Mouse (Mus musculus): Measurements from ENCODE around the gene 4931440F15Rik. TPM values are rescaled to one million over a fixed set of nuclear protein-coding genes. Genes with fewer than 3 reads are reported as not detected.
"Not testable (repeated sequence)": the region's sequence is repeated elsewhere in the genome, so short reads cannot be mapped to it uniquely, and the experiment has no call there.

4931440F15Rik gene
- 0.73 and 1.3 TPM in 2 replicates for polyA plus RNA-seq (2014; fragmentation: Nextera tagmentation; extraction: Ambion mirVana)

- H3K4me3 ChIP-seq (ENCODE audit: low read depth, low read length); H3K36me3 ChIP-seq (ENCODE audit: control insufficient read depth, insufficient read depth, low read length); H3K9ac ChIP-seq (replicated peaks; ENCODE audit: low read depth, low read length); H3K27me3 ChIP-seq (ENCODE audit: control insufficient read depth, insufficient read depth, low read length); H3K4me1 ChIP-seq (ENCODE audit: control insufficient read depth, insufficient read depth, low read length); H3K4me2 ChIP-seq (ENCODE audit: low read depth, low read length); ATAC-seq (ENCODE audit: low read depth); H3K9me3 ChIP-seq (ENCODE audit: control insufficient read depth, low read length); H3K27ac ChIP-seq (ENCODE audit: low read depth, low read length): not testable (repeated sequence)
- WGBS, result 40% methylated on average over 21 of the region's 21 CpGs
Observed at GRCm38 (mm10) chr11:29825271-29825718, at the start of gene 4931440F15Rik. Gene 4931440F15Rik (minus strand): TSS chr11:29825668.

- not testable (repeated sequence) for H3K36me3 ChIP-seq (ENCODE audit: control insufficient read depth, insufficient read depth, low read length); H3K27me3 ChIP-seq (ENCODE audit: control insufficient read depth, insufficient read depth, low read length); H3K27ac ChIP-seq (ENCODE audit: low read depth, low read length); H3K9me3 ChIP-seq (ENCODE audit: control insufficient read depth, low read length); H3K4me3 ChIP-seq (ENCODE audit: low read depth, low read length); H3K4me2 ChIP-seq (ENCODE audit: low read depth, low read length); H3K9ac ChIP-seq (replicated peaks; ENCODE audit: low read depth, low read length); H3K4me1 ChIP-seq (ENCODE audit: control insufficient read depth, insufficient read depth, low read length); ATAC-seq (ENCODE audit: low read depth)
- 91% methylated on average over 1 of the region's 1 CpGs for WGBS
Observed at GRCm38 (mm10) chr11:29874781-29875180, 49.3 kb upstream of the 4931440F15Rik start.

- ATAC-seq (ENCODE audit: low read depth), result no peak
- Histone ChIP-seq H3K4me3 (ENCODE audit: low read depth, low read length) (no peak overlapping the region), H3K9ac (replicated peaks; ENCODE audit: low read depth, low read length) (no peak overlapping the region), H3K4me2 (ENCODE audit: low read depth, low read length) (no peak overlapping the region), H3K27ac (ENCODE audit: low read depth, low read length) (no peak overlapping the region), H3K27me3 (ENCODE audit: control insufficient read depth, insufficient read depth, low read length) (no peaks in the 10 kb centered on the region), H3K36me3 (ENCODE audit: control insufficient read depth, insufficient read depth, low read length) (no peaks in the 10 kb centered on the region), H3K4me1 (ENCODE audit: control insufficient read depth, insufficient read depth, low read length) (no peaks in the 10 kb centered on the region), H3K9me3 (ENCODE audit: control insufficient read depth, low read length) (no peaks in the 10 kb centered on the region)
- 81% methylated on average over 2 of the region's 2 CpGs for WGBS
Observed at GRCm38 (mm10) chr11:29870174-29870573, 44.7 kb upstream of the 4931440F15Rik start.

GRCm38 (mm10) chr11:29864269-29864668 is 38.8 kb upstream of the 4931440F15Rik start:
- Histone ChIP-seq H3K9ac (replicated peaks; ENCODE audit: low read depth, low read length) (no peak overlapping the region), H3K4me1 (ENCODE audit: control insufficient read depth, insufficient read depth, low read length) (no peaks in the 10 kb centered on the region), H3K27me3 (ENCODE audit: control insufficient read depth, insufficient read depth, low read length) (no peaks in the 10 kb centered on the region), H3K4me2 (ENCODE audit: low read depth, low read length) (no peak overlapping the region), H3K4me3 (ENCODE audit: low read depth, low read length) (no peak overlapping the region), H3K36me3 (ENCODE audit: control insufficient read depth, insufficient read depth, low read length) (no peaks in the 10 kb centered on the region), H3K27ac (ENCODE audit: low read depth, low read length) (no peak overlapping the region), H3K9me3 (ENCODE audit: control insufficient read depth, low read length) (no peaks in the 10 kb centered on the region)
- ATAC-seq (ENCODE audit: low read depth), result no peak

- Histone ChIP-seq H3K4me1 (ENCODE audit: control insufficient read depth, insufficient read depth, low read length) (no peaks in the 10 kb centered on the region), H3K27ac (ENCODE audit: low read depth, low read length) (no peak overlapping the region), H3K36me3 (ENCODE audit: control insufficient read depth, insufficient read depth, low read length) (no peaks in the 10 kb centered on the region), H3K9ac (replicated peaks; ENCODE audit: low read depth, low read length) (no peak overlapping the region), H3K9me3 (ENCODE audit: control insufficient read depth, low read length) (no peaks in the 10 kb centered on the region), H3K4me3 (ENCODE audit: low read depth, low read length) (no peak overlapping the region), H3K27me3 (ENCODE audit: control insufficient read depth, insufficient read depth, low read length) (no peaks in the 10 kb centered on the region), H3K4me2 (ENCODE audit: low read depth, low read length) (no peak overlapping the region)
- ATAC-seq (ENCODE audit: low read depth), result peak; percentile 69; the same call in 1 of the 2 replicates
- WGBS, result 41% methylated on average over 2 of the region's 2 CpGs
Observed at GRCm38 (mm10) chr11:29861750-29862397, 36.4 kb upstream of the 4931440F15Rik start.

GRCm38 (mm10) chr11:29861040-29861439 is 35.6 kb upstream of the 4931440F15Rik start:
- no peaks in the 10 kb centered on the region for H3K36me3 ChIP-seq (ENCODE audit: control insufficient read depth, insufficient read depth, low read length)
- ATAC-seq (ENCODE audit: low read depth), result no peak
- 83% methylated on average over 2 of the region's 2 CpGs for WGBS

GRCm38 (mm10) chr11:29840606-29841227 is 15.2 kb upstream of the 4931440F15Rik start:
- Histone ChIP-seq H3K36me3 (ENCODE audit: control insufficient read depth, insufficient read depth, low read length) (no peaks in the 10 kb centered on the region), H3K4me1 (ENCODE audit: control insufficient read depth, insufficient read depth, low read length) (no peaks in the 10 kb centered on the region), H3K27me3 (ENCODE audit: control insufficient read depth, insufficient read depth, low read length) (no peaks in the 10 kb centered on the region), H3K9ac (replicated peaks; ENCODE audit: low read depth, low read length) (no peak overlapping the region), H3K4me3 (ENCODE audit: low read depth, low read length) (no peak overlapping the region), H3K9me3 (ENCODE audit: control insufficient read depth, low read length) (no peaks in the 10 kb centered on the region), H3K27ac (ENCODE audit: low read depth, low read length) (no peak overlapping the region), H3K4me2 (ENCODE audit: low read depth, low read length) (no peak overlapping the region)
- WGBS, result 93% methylated on average over 3 of the region's 3 CpGs
- ATAC-seq (ENCODE audit: low read depth), result no peak

More at GRCm38 (mm10) chr11:29861040-29861439, 35.6 kb upstream of the 4931440F15Rik start:
- Histone ChIP-seq H3K27me3 (ENCODE audit: control insufficient read depth, insufficient read depth, low read length) (no peaks in the 10 kb centered on the region), H3K4me2 (ENCODE audit: low read depth, low read length) (no peak overlapping the region), H3K4me1 (ENCODE audit: control insufficient read depth, insufficient read depth, low read length) (no peaks in the 10 kb centered on the region), H3K4me3 (ENCODE audit: low read depth, low read length) (no peak overlapping the region), H3K27ac (ENCODE audit: low read depth, low read length) (no peak overlapping the region), H3K9me3 (ENCODE audit: control insufficient read depth, low read length) (no peaks in the 10 kb centered on the region), H3K9ac (replicated peaks; ENCODE audit: low read depth, low read length) (no peak overlapping the region)

- H3K27me3 ChIP-seq (ENCODE audit: control insufficient read depth, insufficient read depth, low read length), result no peaks in the 10 kb centered on the region
- H3K36me3 ChIP-seq (ENCODE audit: control insufficient read depth, insufficient read depth, low read length), result no peaks in the 10 kb centered on the region
- peak; percentile 65; the same call in 1 of the 2 replicates for ATAC-seq (ENCODE audit: low read depth)
- H3K4me2 ChIP-seq (ENCODE audit: low read depth, low read length), result no peak overlapping the region
- H3K27ac ChIP-seq (ENCODE audit: low read depth, low read length), result no peak overlapping the region
- no peaks in the 10 kb centered on the region for H3K4me1 ChIP-seq (ENCODE audit: control insufficient read depth, insufficient read depth, low read length)
- 50% methylated on average over 3 of the region's 3 CpGs for WGBS
- no peaks in the 10 kb centered on the region for H3K9me3 ChIP-seq (ENCODE audit: control insufficient read depth, low read length)
- H3K9ac ChIP-seq (replicated peaks; ENCODE audit: low read depth, low read length), result no peak overlapping the region
- H3K4me3 ChIP-seq (ENCODE audit: low read depth, low read length), result no peak overlapping the region
Observed at GRCm38 (mm10) chr11:29839781-29840180, 14.3 kb upstream of the 4931440F15Rik start.

GRCm38 (mm10) chr11:29837066-29837465 is 11.6 kb upstream of the 4931440F15Rik start:
- no peaks in the 10 kb centered on the region for H3K36me3 ChIP-seq (ENCODE audit: control insufficient read depth, insufficient read depth, low read length)
- no peak for ATAC-seq (ENCODE audit: low read depth)
- no peak overlapping the region for H3K27ac ChIP-seq (ENCODE audit: low read depth, low read length)
- no peaks in the 10 kb centered on the region for H3K27me3 ChIP-seq (ENCODE audit: control insufficient read depth, insufficient read depth, low read length)
- H3K4me2 ChIP-seq (ENCODE audit: low read depth, low read length), result no peak overlapping the region
- H3K4me3 ChIP-seq (ENCODE audit: low read depth, low read length), result no peak overlapping the region
- H3K9me3 ChIP-seq (ENCODE audit: control insufficient read depth, low read length), result no peaks in the 10 kb centered on the region
- H3K4me1 ChIP-seq (ENCODE audit: control insufficient read depth, insufficient read depth, low read length), result no peaks in the 10 kb centered on the region
- H3K9ac ChIP-seq (replicated peaks; ENCODE audit: low read depth, low read length), result no peak overlapping the region

Measured in neural tube, embryonic 14.5 days (tissue).